Mouse (Mus musculus) liver, embryonic 18 days (tissue): ENCODE results near the gene Gucy2e. TPM values are rescaled to one million over a fixed set of nuclear protein-coding genes. Genes with fewer than 3 reads are reported as not detected.

ENCODE experiments used
- polyA plus RNA-seq: library from polyadenylated mRNA; depleted of rRNA; stranded (reverse); fragments of >200 nt; gene quantifications from 2 replicates; pipeline ENCODE4 v1.2.3, GENCODE M21; 2012; rRNA removed

Gene Gucy2e
- polyA plus RNA-seq: under 0.01 TPM in 1 of 2 replicates, not detected in the other

DNA sequence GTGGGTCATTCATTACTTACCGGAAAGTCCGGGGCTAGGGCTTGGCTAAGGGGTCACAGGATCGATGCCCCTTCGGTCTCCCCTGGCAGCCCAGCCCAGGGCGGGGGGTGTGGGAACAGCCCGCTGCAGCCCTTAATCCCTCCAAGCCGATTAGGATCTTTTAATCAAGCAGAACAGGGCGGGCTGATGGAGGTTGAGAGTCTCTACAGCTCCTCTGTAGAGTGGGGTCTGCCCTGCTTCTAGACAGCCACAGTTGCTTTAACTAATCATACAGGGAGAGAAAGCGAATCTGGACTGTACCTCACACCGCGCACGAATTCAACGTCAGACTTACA lies at the start of gene Gucy2e:
Gene Gucy2e, minus strand, starts transcription at position 111 of the 335 bp plus-strand sequence.

DNA sequence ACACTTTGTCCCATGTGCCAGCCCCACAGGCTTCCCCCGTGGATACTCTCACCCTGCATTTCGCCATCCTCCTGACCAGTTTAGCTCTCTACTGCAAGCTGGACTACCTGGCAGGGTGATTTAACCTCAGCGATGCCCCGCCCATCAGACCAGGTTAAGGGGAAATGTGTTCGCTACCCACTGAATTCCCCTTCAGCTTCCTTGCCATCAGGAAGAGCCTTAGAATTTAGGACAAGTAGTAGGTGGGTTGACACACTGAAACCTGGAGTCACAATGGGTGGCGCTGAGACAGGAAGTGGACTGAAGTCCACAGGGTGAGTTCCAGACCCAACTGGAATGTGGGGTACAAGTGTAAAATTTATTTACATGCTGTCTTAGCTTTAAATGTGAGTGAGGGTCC lies 39.1 kb downstream of the Gucy2e start, which contains the start of gene Alox8:
Gene Alox8, minus strand, starts transcription at position 101 of the 400 bp plus-strand sequence.

Other genes with a start within 250 kb of the Gucy2e start
- 5.6 and 6.6 TPM in 2 replicates for gene Pfas, start 228.6 kb downstream of the Gucy2e start, polyA plus RNA-seq
- 13.8 and 16.8 TPM in 2 replicates for gene Ctc1, start 221.1 kb downstream of the Gucy2e start, polyA plus RNA-seq
- 37.0 and 39.6 TPM in 2 replicates for gene Aurkb, start 191.4 kb downstream of the Gucy2e start, polyA plus RNA-seq
- gene Borcs6, start 177.3 kb downstream of the Gucy2e start, polyA plus RNA-seq: 6.1 and 6.7 TPM in 2 replicates
- gene Tmem107, start 166.2 kb downstream of the Gucy2e start, polyA plus RNA-seq: 9.0 and 9.5 TPM in 2 replicates
- 28.3 and 32.3 TPM in 2 replicates for gene Vamp2, start 148.5 kb downstream of the Gucy2e start, polyA plus RNA-seq
- 6.8 and 9.4 TPM in 2 replicates for gene Per1, start 141.8 kb downstream of the Gucy2e start, polyA plus RNA-seq
- 0.15 and 0.19 TPM in 2 replicates for gene Hes7, start 116.6 kb downstream of the Gucy2e start, polyA plus RNA-seq
- 0.11 and 0.12 TPM in 2 replicates for gene 9130213A22Rik, start 114.4 kb downstream of the Gucy2e start, polyA plus RNA-seq
- 0.10 and 0.26 TPM in 2 replicates for gene Aloxe3, start 111.1 kb downstream of the Gucy2e start, polyA plus RNA-seq
- gene Alox12b, start 80.0 kb downstream of the Gucy2e start, polyA plus RNA-seq: not detected in 2 replicates
- gene Alox8, start 39.2 kb downstream of the Gucy2e start, polyA plus RNA-seq: 0.01 TPM in 1 of 2 replicates, not detected in the other
- gene Cntrob, start 86.7 kb upstream of the Gucy2e start, polyA plus RNA-seq: 5.7 and 6.8 TPM in 2 replicates
- gene Trappc1, start 86.9 kb upstream of the Gucy2e start, polyA plus RNA-seq: 44.6 and 47.5 TPM in 2 replicates
- 0.18 and 0.22 TPM in 2 replicates for gene Kcnab3, start 89.2 kb upstream of the Gucy2e start, polyA plus RNA-seq
- 0.41 and 0.54 TPM in 2 replicates for gene Rnf227, start 103.4 kb upstream of the Gucy2e start, polyA plus RNA-seq
- 33.5 and 44.3 TPM in 2 replicates for gene Chd3, start 132.4 kb upstream of the Gucy2e start, polyA plus RNA-seq
- 61.1 and 63.4 TPM in 2 replicates for gene Naa38, start 158.5 kb upstream of the Gucy2e start, polyA plus RNA-seq
- 8.2 and 9.5 TPM in 2 replicates for gene Cyb5d1, start 158.6 kb upstream of the Gucy2e start, polyA plus RNA-seq
- 6.4 and 7.4 TPM in 2 replicates for gene Tmem88, start 161.2 kb upstream of the Gucy2e start, polyA plus RNA-seq
- gene Kdm6b, start 176.6 kb upstream of the Gucy2e start, polyA plus RNA-seq: 1.1 and 1.6 TPM in 2 replicates